Comparison of ENCODE assay signal across 8 mouse cellular contexts in the genomic region with DNA sequence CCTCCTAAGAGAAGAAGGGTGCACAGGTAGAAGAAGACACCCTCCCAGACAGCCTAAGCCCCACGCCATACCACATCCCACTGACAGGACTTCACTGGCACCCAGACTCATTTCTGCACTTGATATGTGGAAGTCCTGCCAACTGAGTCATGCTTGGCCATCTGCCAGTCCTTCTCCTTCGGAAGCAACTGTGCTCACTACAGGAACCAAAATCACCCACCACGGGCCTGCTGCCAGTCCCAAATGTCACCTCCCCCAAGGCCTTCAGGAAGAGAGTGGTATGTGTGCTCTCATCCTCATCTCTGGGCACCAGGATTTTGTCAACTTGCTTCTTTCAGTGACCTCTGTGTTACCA. TPM values are rescaled to one million over a fixed set of nuclear protein-coding genes. Genes with fewer than 3 reads are reported as not detected.
DNase-seq lines count a peak whose midpoint lies in the region; ATAC-seq and TF ChIP-seq lines count a peak whose summit lies in the region.

No protein-coding gene starts in this region.

- peak; percentile 72 for DNase-seq in NIH3T3 (ENCODE audit: low read depth)
- DNase-seq in adrenal gland, postnatal 4 days (ENCODE audit: low spot score in 2 of 2): peak; percentile 49 to 69
- peak; percentile 41 for DNase-seq in gastrocnemius, adult 18-20 months (ENCODE audit: low spot score)
- DNase-seq in left cerebral cortex, postnatal 36 days (ENCODE audit: low spot score in 2 of 2): peak; percentile 86 to 89
- peak; percentile 82 for DNase-seq in right cerebral cortex, postnatal 25 days
- no peak for DNase-seq in thymus, adult 2 months
- DNase-seq in neural tube, embryonic 10.5 days (ENCODE audit: extremely low spot score, low spot score): no peak

- H3K4me3 ChIP-seq in thymus, adult 2 months (ENCODE audit: control insufficient read depth, insufficient read depth, low read length): no peak overlapping the region

- intact Hi-C loops in left cerebral cortex, postnatal 36 days (cut with DNase I): no loop called here

- no peak overlapping the region for H3K27ac ChIP-seq in thymus, adult 2 months (ENCODE audit: control insufficient read depth, insufficient read depth, low read length)

- TF ChIP-seq CTCF in thymus, adult 2 months (IDR thresholded peaks at IDR 0.05; ENCODE audit: borderline replicate concordance, control insufficient read depth, extremely low read depth, insufficient read depth, low read length, poor library complexity): no peak

- ATAC-seq in hematopoietic stem cell, adult 5-6 weeks (replicated peaks in 1 of 2; ENCODE audit: insufficient read depth in 1 of 2, low FRiP score in 2 of 2, low TSS enrichment in 1 of 2, low read depth in 1 of 2, poor library complexity in 2 of 2, severe bottlenecking in 2 of 2): peak; percentile 84 to 91

- 26% methylated on average over 3 of the region's 3 CpGs for WGBS in thymus, adult 2 months

- no peaks in the 10 kb centered on the region for H3K27me3 ChIP-seq in thymus, adult 2 months (ENCODE audit: control insufficient read depth, insufficient read depth, low read length)

- no peak for TF ChIP-seq POLR2A in thymus, adult 2 months (IDR thresholded peaks at IDR 0.05; ENCODE audit: control insufficient read depth, extremely low read depth, insufficient read depth, low read length, poor library complexity)

- H3K4me1 ChIP-seq in thymus, adult 2 months (replicated peaks; ENCODE audit: control insufficient read depth, insufficient read depth, low read length): no peaks in the 10 kb centered on the region

- no peaks in the 10 kb centered on the region for H3K36me3 ChIP-seq in thymus, adult 2 months (ENCODE audit: control insufficient read depth, insufficient read depth, low read length)

RNA-seq across cellular contexts. Expression of gene Nos1ap, which starts 34.7 kb away (rescaled TPM):
- total RNA-seq in adrenal gland, postnatal 4 days (2021): 10 to 100 TPM; 31.7 to 37.5 TPM
- total RNA-seq in gastrocnemius, adult 18-20 months (2021): 1 to 10 TPM; 1.4 to 1.5 TPM
- total RNA-seq in hematopoietic stem cell, adult 5-6 weeks (2017): 5.7 and 14.3 TPM in 2 replicates
- total RNA-seq in left cerebral cortex, postnatal 36 days (2021): 100 to 1,000 TPM; 190 to 195 TPM
- 3.1 and 3.3 TPM in 2 replicates for polyA plus RNA-seq in thymus, adult 2 months (2012; rRNA removed)

Comparison
In these comparisons a context has a peak if more than half of its experiments do, and no peak if none do; other contexts are left out.
1. DNase-seq: peak in NIH3T3 (single experiment), adrenal gland, postnatal 4 days (2 of 2), gastrocnemius, adult 18-20 months (single experiment), left cerebral cortex, postnatal 36 days (2 of 2) and right cerebral cortex, postnatal 25 days (single experiment); none in thymus, adult 2 months (single experiment) and neural tube, embryonic 10.5 days (single experiment).
2. RNA of gene Nos1ap, which starts 34.7 kb away (total RNA-seq): 190 to 195 TPM in left cerebral cortex, postnatal 36 days; 31.7 to 37.5 TPM in adrenal gland, postnatal 4 days, 5.7 to 14.3 TPM in hematopoietic stem cell, adult 5-6 weeks and 1.4 to 1.5 TPM in gastrocnemius, adult 18-20 months; every median in the first group is over 4 times any median in the second.